Mouse (Mus musculus) small intestine, adult 2 months (tissue): ENCODE results near the gene Rbm20. TPM values are rescaled to one million over a fixed set of nuclear protein-coding genes. Genes with fewer than 3 reads are reported as not detected.

Source experiments
- H3K27ac ChIP-seq: fragments of 200-500 bp; 2 replicates; pipeline ENCODE4 v1.5.1; 2012; ENCODE audit warnings: low read depth, low read length, control low read depth, inconsistent platforms; ENCODE audit not compliant: insufficient read depth
- H3K27me3 ChIP-seq: fragments of 200-500 bp; 2 replicates; pipeline ENCODE4 v1.6.1; 2012; ENCODE audit warnings: mild to moderate bottlenecking, moderate library complexity, low read length, inconsistent platforms; ENCODE audit not compliant: control insufficient read depth, insufficient read depth
- H3K36me3 ChIP-seq: fragments of 200-500 bp; 2 replicates; pipeline ENCODE4 v1.6.1; 2012; ENCODE audit warnings: mild to moderate bottlenecking, low read length, control low read depth, inconsistent platforms; ENCODE audit not compliant: control insufficient read depth, insufficient read depth
- H3K4me1 ChIP-seq: fragments of 200-500 bp; 2 replicates; pipeline ENCODE4 v1.6.1; 2012; ENCODE audit warnings: low read length, inconsistent platforms, mixed read lengths; ENCODE audit not compliant: control insufficient read depth, insufficient read depth, insufficient read length
- H3K4me3 ChIP-seq: fragments of 200-500 bp; 2 replicates; pipeline ENCODE4 v1.5.1; 2012; ENCODE audit warnings: low read depth, mild to moderate bottlenecking, control low read depth, inconsistent platforms, low read length, moderate library complexity
- CTCF ChIP-seq: fragments of 200-500 bp; IDR thresholded peaks from 2 replicates; pipeline ENCODE4 v1.5.1; 2012; ENCODE audit warnings: low read depth, mild to moderate bottlenecking, control low read depth, inconsistent platforms, low read length, moderate library complexity, mixed read lengths; ENCODE audit not compliant: insufficient replicate concordance, insufficient read length; ENCODE audit errors: extremely low read depth
- POLR2A ChIP-seq: fragments of 200-500 bp; IDR thresholded peaks from 2 replicates; pipeline ENCODE4 v1.6.1; 2012; ENCODE audit warnings: low read depth, mild to moderate bottlenecking, control low read depth, inconsistent platforms, low read length, moderate library complexity
- WGBS: fragments of 180-500 bp; shearing (Covaris S2); methylation state at CpG from one replicate; pipeline ENCODE4 v1.1.7; 2018; 5-methylcytosine and 5-hydroxymethylcytosine counted together
- polyA plus RNA-seq: library from polyadenylated mRNA; depleted of rRNA; stranded (reverse); fragments of >200 nt; gene quantifications from 2 replicates; pipeline ENCODE4 v1.2.3, GENCODE M21; 2012

The Rbm20 gene
- polyA plus RNA-seq, 1 experiment = 0.16 TPM

- peaks cover 35% of the 10 kb centered on the region for H3K4me1 ChIP-seq
- H3K36me3 ChIP-seq = no peaks in the 10 kb centered on the region
- H3K27me3 ChIP-seq = no peaks in the 10 kb centered on the region
- peak overlapping the region; percentile 92 for H3K27ac ChIP-seq
- TF ChIP-seq POLR2A = no peak
- TF ChIP-seq CTCF = no peak
- no peak overlapping the region for H3K4me3 ChIP-seq
- WGBS = 25% methylated on average over 10 of the region's 10 CpGs
These were observed 171.3 kb downstream of the Rbm20 start for GRCm38 (mm10) chr19:53848272-53848995.

GRCm38 (mm10) chr19:53850166-53850922 lies 173.2 kb downstream of the Rbm20 start:
- Histone ChIP-seq H3K4me1 (peaks cover 35% of the 10 kb centered on the region), H3K27me3 (no peaks in the 10 kb centered on the region), H3K4me3 (no peak overlapping the region), H3K36me3 (no peaks in the 10 kb centered on the region), H3K27ac (peak overlapping the region; percentile 78)
- no peak for TF ChIP-seq POLR2A
- no peak for TF ChIP-seq CTCF
- WGBS = 24% methylated on average over 18 of the region's 18 CpGs

GRCm38 (mm10) chr19:53851352-53851751 lies 174.2 kb downstream of the Rbm20 start:
- H3K27me3 ChIP-seq = no peaks in the 10 kb centered on the region
- H3K4me1 ChIP-seq = peaks cover 32% of the 10 kb centered on the region
- H3K4me3 ChIP-seq = no peak overlapping the region
- no peak overlapping the region for H3K27ac ChIP-seq
- no peaks in the 10 kb centered on the region for H3K36me3 ChIP-seq
- WGBS = 96% methylated on average over 13 of the region's 13 CpGs
- no peak for TF ChIP-seq POLR2A
- no peak for TF ChIP-seq CTCF

- Histone ChIP-seq H3K4me3 (no peak overlapping the region), H3K27ac (no peak overlapping the region), H3K36me3 (no peaks in the 10 kb centered on the region), H3K4me1 (peaks cover 26% of the 10 kb centered on the region; the same call in 1 of the 2 replicates), H3K27me3 (no peaks in the 10 kb centered on the region)
- TF ChIP-seq POLR2A = no peak
- TF ChIP-seq CTCF = no peak
- WGBS = 90% methylated on average over 14 of the region's 14 CpGs
These were observed 175.0 kb downstream of the Rbm20 start for GRCm38 (mm10) chr19:53851826-53852698.

- Histone ChIP-seq H3K27me3 (no peaks in the 10 kb centered on the region), H3K36me3 (no peaks in the 10 kb centered on the region), H3K4me1 (peaks cover 22% of the 10 kb centered on the region; the same call in 1 of the 2 replicates), H3K27ac (no peak overlapping the region), H3K4me3 (no peak overlapping the region)
- TF ChIP-seq POLR2A (no peak), CTCF (no peak)
- WGBS = 28% methylated on average over 15 of the region's 15 CpGs
These were observed 175.8 kb downstream of the Rbm20 start for GRCm38 (mm10) chr19:53852699-53853451.

GRCm38 (mm10) chr19:53854978-53855377 lies 177.9 kb downstream of the Rbm20 start:
- no peaks in the 10 kb centered on the region for H3K36me3 ChIP-seq
- no peak overlapping the region for H3K4me3 ChIP-seq
- no peak overlapping the region for H3K27ac ChIP-seq
- peaks cover 17% of the 10 kb centered on the region; the same call in 1 of the 2 replicates for H3K4me1 ChIP-seq
- TF ChIP-seq POLR2A (no peak), CTCF (no peak)
- no peaks in the 10 kb centered on the region for H3K27me3 ChIP-seq
- 38% methylated on average over 4 of the region's 4 CpGs for WGBS
